Mouse (Mus musculus) Patski (cell line): ENCODE results near the gene Pcnx3. TPM values are rescaled to one million over a fixed set of nuclear protein-coding genes. Genes with fewer than 3 reads are reported as not detected.

Source experiments
- ATAC-seq: fragments of 100-300 bp; one replicate; pipeline ENCODE4 v1.8.0; 2021
- CTCF ChIA-PET: fragments of 350-600 bp; sonication (Branson Sonifier 250); formaldehyde crosslinking; loops from one replicate; lab custom pipeline; 2022; ENCODE audit warnings: inconsistent platforms; lab: Charles Lee
- POLR2A ChIA-PET: fragments of 350-600 bp; sonication (Branson Sonifier 250); formaldehyde crosslinking; loops from one replicate; lab custom pipeline; 2022; ENCODE audit warnings: antibody characterized with exemption, inconsistent platforms; lab: Charles Lee
- DNase-seq: peaks from one replicate; pipeline ENCODE4 v3.0.0-alpha.2; 2011; ENCODE audit warnings: low read depth, low spot score
- H3K27me3 ChIP-seq: fragments of 371-371 bp; one replicate; pipeline ENCODE4 v1.5.1; 2021
- CTCF ChIP-seq: fragments of 100-300 bp; IDR thresholded peaks from one replicate; pipeline ENCODE4 v1.5.1; 2021
- in situ Hi-C: fragments of 300-500 bp; cut with MboI; formaldehyde crosslinking; loops from 3 replicates; pipeline ENCODE4 v1.11.1; 2018; ENCODE audit warnings: low pct_unique_long_range_greater_than_20kb, mixed read lengths
- polyA plus RNA-seq: library from polyadenylated mRNA; unstranded; gene quantifications from one replicate; pipeline ENCODE4 v1.2.3, GENCODE M21; 2021

The Pcnx3 gene
- polyA plus RNA-seq, 1 experiment from 2014 or later, result 78.8 TPM

GRCm38 (mm10) chr19:5713730-5714129, 25.0 kb upstream of the Pcnx3 start:
- POLR2A ChIA-PET, result no interaction called here
- TF ChIP-seq CTCF, result no peak
- ATAC-seq, result peak; percentile 38
- CTCF ChIA-PET, result interaction anchor here (0.9 to 4.5 kb wide), 5 partner anchors 9 to 73 kb away, joined by 4 to 48 read pairs (median 6); partner anchors contain the start of gene Ehbp1l1
- H3K27me3 ChIP-seq, result no peaks in the 10 kb centered on the region
- DNase-seq, result no peak
- in situ Hi-C loops, result loop anchor here (5.0 kb wide), 2 partner anchors 64 to 174 kb away; no protein-coding TSS in a partner anchor

GRCm38 (mm10) chr19:5713255-5713654, 24.5 kb upstream of the Pcnx3 start:
- ChIA-PET CTCF (interaction anchor here (0.9 to 4.5 kb wide), 5 partner anchors 10 to 74 kb away, joined by 4 to 48 read pairs (median 6); partner anchors contain the start of gene Ehbp1l1), POLR2A (interaction anchor here (0.6 kb wide), 1 partner anchor 69 kb away, joined by 3 read pairs; no protein-coding TSS in a partner anchor)
- no peak for DNase-seq
- ATAC-seq, result no peak
- H3K27me3 ChIP-seq, result no peaks in the 10 kb centered on the region
- no peak for TF ChIP-seq CTCF
- in situ Hi-C loops, result loop anchor here (5.0 kb wide), 2 partner anchors 64 to 174 kb away; no protein-coding TSS in a partner anchor

- no peaks in the 10 kb centered on the region for H3K27me3 ChIP-seq
- ChIA-PET POLR2A (no interaction called here), CTCF (interaction anchor here (0.9 to 4.5 kb wide), 3 partner anchors 15 to 178 kb away, joined by 3 to 48 read pairs (median 22); partner anchors contain the start of gene Ehbp1l1)
- no peak for DNase-seq
- in situ Hi-C loops, result loop anchor here (5.0 kb wide), 2 partner anchors 65 to 175 kb away; no protein-coding TSS in a partner anchor
- TF ChIP-seq CTCF, result no peak
- ATAC-seq, result no peak
Observed at GRCm38 (mm10) chr19:5711907-5712460, 23.3 kb upstream of the Pcnx3 start.

- H3K27me3 ChIP-seq, result no peaks in the 10 kb centered on the region
- DNase-seq (no peak), ATAC-seq (no peak)
- POLR2A ChIA-PET, result interaction anchor here (0.7 to 1.4 kb wide), 2 partner anchors 11 to 70 kb away, joined by 4 to 5 read pairs; no protein-coding TSS in a partner anchor
- no peak for TF ChIP-seq CTCF
- CTCF ChIA-PET, result interaction anchor here (0.8 to 4.5 kb wide), 16 partner anchors 10 to 178 kb away, joined by 3 to 48 read pairs (median 4); partner anchors contain the start of genes Ap5b1, Ehbp1l1 and Ltbp3
- in situ Hi-C loops, result loop anchor here (5.0 kb wide), 2 partner anchors 66 to 176 kb away; no protein-coding TSS in a partner anchor
Observed at GRCm38 (mm10) chr19:5711218-5711617, 22.5 kb upstream of the Pcnx3 start.

- H3K27me3 ChIP-seq, result no peaks in the 10 kb centered on the region
- ATAC-seq, result no peak
- CTCF ChIA-PET, result interaction anchor here (0.8 to 4.5 kb wide), 17 partner anchors 9 to 143 kb away, joined by 3 to 48 read pairs (median 4); partner anchors contain the start of genes Ap5b1, Ehbp1l1 and Ltbp3
- no peak for DNase-seq
- no peak for TF ChIP-seq CTCF
- in situ Hi-C loops, result loop anchor here (5.0 kb wide), 2 partner anchors 67 to 177 kb away; no protein-coding TSS in a partner anchor
- POLR2A ChIA-PET, result interaction anchor here (0.7 to 1.4 kb wide), 3 partner anchors 10 to 138 kb away, joined by 4 to 5 read pairs (median 5); no protein-coding TSS in a partner anchor
Observed at GRCm38 (mm10) chr19:5710581-5710980, 21.9 kb upstream of the Pcnx3 start.

GRCm38 (mm10) chr19:5710068-5710467, 21.4 kb upstream of the Pcnx3 start:
- in situ Hi-C loops, result loop anchor here (5.0 kb wide), 2 partner anchors 67 to 177 kb away; no protein-coding TSS in a partner anchor
- DNase-seq (no peak), ATAC-seq (no peak)
- ChIA-PET POLR2A (interaction anchor here (0.7 to 1.4 kb wide), 2 partner anchors 10 to 138 kb away, joined by 5 read pairs; no protein-coding TSS in a partner anchor), CTCF (interaction anchor here (1.0 to 4.5 kb wide), 13 partner anchors 12 to 143 kb away, joined by 3 to 48 read pairs (median 4); partner anchors contain the start of genes Ap5b1, Ehbp1l1 and Ltbp3)
- no peaks in the 10 kb centered on the region for H3K27me3 ChIP-seq
- TF ChIP-seq CTCF, result no peak

- POLR2A ChIA-PET, result interaction anchor here (1.5 to 2.6 kb wide), 2 partner anchors 20 to 74 kb away, joined by 4 to 8 read pairs; no protein-coding TSS in a partner anchor
- ATAC-seq (no peak), DNase-seq (no peak)
- CTCF ChIA-PET, result interaction anchor here (1.4 kb wide), 1 partner anchor 82 kb away, joined by 3 read pairs; no protein-coding TSS in a partner anchor
- no peak for TF ChIP-seq CTCF
- H3K27me3 ChIP-seq, result no peaks in the 10 kb centered on the region
- in situ Hi-C loops, result no loop called here
Observed at GRCm38 (mm10) chr19:5704801-5705571, 16.3 kb upstream of the Pcnx3 start.

GRCm38 (mm10) chr19:5704163-5704800, 15.6 kb upstream of the Pcnx3 start, which contains the start of gene Kcnk7:
TSS of gene Kcnk7 (plus strand) at chr19:5704367.
- in situ Hi-C loops, result no loop called here
- ATAC-seq (no peak), DNase-seq (no peak)
- CTCF ChIA-PET, result interaction anchor here (1.4 kb wide), 1 partner anchor 83 kb away, joined by 3 read pairs; no protein-coding TSS in a partner anchor
- no peaks in the 10 kb centered on the region for H3K27me3 ChIP-seq
- TF ChIP-seq CTCF, result no peak
- POLR2A ChIA-PET, result interaction anchor here (1.5 kb wide), 1 partner anchor 75 kb away, joined by 4 read pairs; no protein-coding TSS in a partner anchor

- no peak for TF ChIP-seq CTCF
- DNase-seq (no peak), ATAC-seq (no peak)
- ChIA-PET POLR2A (no interaction called here), CTCF (no interaction called here)
- in situ Hi-C loops, result no loop called here
- H3K27me3 ChIP-seq, result no peaks in the 10 kb centered on the region
Observed at GRCm38 (mm10) chr19:5695849-5696462, 7.2 kb upstream of the Pcnx3 start.
